Mouse (Mus musculus) brain, adult 10 weeks (tissue): ENCODE measurements around the gene Qrfp. TPM values are rescaled to one million over a fixed set of nuclear protein-coding genes. Genes with fewer than 3 reads are reported as not detected.

Source experiments
- polyA plus RNA-seq: library from polyadenylated mRNA; stranded (reverse); fragments of 350-450 nt; fragmentation: Illumina TruSeq; extraction: RNeasy Lipid Tissue Mini Kit (QIAGEN cat#74804); gene quantifications from one replicate; pipeline ENCODE4 v1.2.3, GENCODE M21; 2015; ENCODE audit warnings: low read depth, low replicate concordance

The Qrfp gene
- polyA plus RNA-seq, result not detected

GRCm38 (mm10) chr2:31810444-31810843, at the start of gene Qrfp:
Gene Qrfp (minus strand): TSS chr2:31810580.

GRCm38 (mm10) chr2:31845896-31846691, 35.7 kb upstream of the Qrfp start, which contains the start of gene Fibcd1:
Gene Fibcd1 (minus strand): TSS chr2:31846005.

Other genes starting within 250 kb of the Qrfp start
- 23.3 TPM for gene Fubp3, start 237.9 kb downstream of the Qrfp start, polyA plus RNA-seq
- 0.18 TPM for gene Prdm12, start 170.5 kb downstream of the Qrfp start, polyA plus RNA-seq
- gene Exosc2, start 139.9 kb downstream of the Qrfp start, polyA plus RNA-seq, result 26.9 TPM
- gene Abl1, start 122.2 kb downstream of the Qrfp start, polyA plus RNA-seq, result 25.7 TPM
- gene Fibcd1, start 35.4 kb upstream of the Qrfp start, polyA plus RNA-seq, result 11.8 TPM
- gene Lamc3, start 76.7 kb upstream of the Qrfp start, polyA plus RNA-seq, result 3.1 TPM
- gene Aif1l, start 139.6 kb upstream of the Qrfp start, polyA plus RNA-seq, result 12.2 TPM
- gene Nup214, start 163.9 kb upstream of the Qrfp start, polyA plus RNA-seq, result 24.0 TPM